Mouse (Mus musculus) liver, postnatal 0 days (tissue): Measurements from ENCODE around the gene Dgki.

Source experiments
- CTCF ChIP-seq: sonication (generic); IDR thresholded peaks from 2 replicates; pipeline ENCODE4 v1.5.1; 2016; ENCODE audit warnings: antibody characterized with exemption, low read depth
- EP300 ChIP-seq: IDR thresholded peaks from 2 replicates; pipeline ENCODE4 v1.6.1; 2016; ENCODE audit warnings: antibody characterized with exemption, low read depth, mild to moderate bottlenecking

DNA sequence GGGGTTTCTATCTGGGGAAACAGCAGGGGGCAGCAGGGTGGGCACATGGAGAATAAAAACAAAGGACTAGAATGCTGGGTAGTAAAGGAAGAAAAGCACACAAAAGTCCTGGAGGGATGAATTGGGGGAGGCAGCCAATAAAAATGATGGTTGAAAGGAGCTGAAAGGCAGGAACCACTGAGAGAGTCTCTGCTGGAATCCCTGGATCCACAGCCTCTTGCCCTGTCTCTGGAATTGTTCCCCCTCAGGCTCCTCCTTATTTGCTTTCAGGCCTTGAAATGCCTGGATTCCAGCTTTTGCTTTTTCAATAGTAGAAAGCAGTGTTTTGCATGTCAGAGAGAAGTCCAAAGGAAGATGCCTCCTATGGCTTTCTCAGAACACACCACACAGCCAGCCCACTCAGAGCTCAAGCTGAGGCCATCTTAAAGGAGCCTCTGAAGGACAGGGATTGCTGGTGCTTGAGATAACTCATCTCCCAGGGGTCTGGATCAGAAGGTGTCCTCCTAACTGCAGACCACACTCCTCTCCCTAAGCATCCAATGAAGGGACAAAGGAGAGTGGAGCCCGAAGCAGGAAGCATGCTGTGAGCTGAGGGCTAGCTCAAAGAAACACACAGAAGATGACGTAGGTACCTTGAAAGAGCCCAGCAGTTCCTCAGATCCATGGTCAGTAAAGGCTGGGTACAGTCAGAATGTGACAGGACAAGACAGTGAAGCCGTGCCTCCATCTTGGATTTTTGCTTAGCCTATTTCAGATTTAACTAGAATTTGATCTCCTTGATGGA lies 441.5 kb downstream of the Dgki start:
- TF ChIP-seq CTCF: no peak
- TF ChIP-seq EP300: no peak
